Mouse (Mus musculus) 3T3-L1 (cell line): Measurements from ENCODE around the gene Bola1.
"Not testable (repeated sequence)": the region's sequence is repeated elsewhere in the genome, so short reads cannot be mapped to it uniquely, and the experiment has no call there.

Source experiments
- DNase-seq: peaks from one replicate; pipeline ENCODE4 v3.0.0-alpha.2; 2015; ENCODE audit warnings: low read depth, low spot score

Bola1 gene

DNA sequence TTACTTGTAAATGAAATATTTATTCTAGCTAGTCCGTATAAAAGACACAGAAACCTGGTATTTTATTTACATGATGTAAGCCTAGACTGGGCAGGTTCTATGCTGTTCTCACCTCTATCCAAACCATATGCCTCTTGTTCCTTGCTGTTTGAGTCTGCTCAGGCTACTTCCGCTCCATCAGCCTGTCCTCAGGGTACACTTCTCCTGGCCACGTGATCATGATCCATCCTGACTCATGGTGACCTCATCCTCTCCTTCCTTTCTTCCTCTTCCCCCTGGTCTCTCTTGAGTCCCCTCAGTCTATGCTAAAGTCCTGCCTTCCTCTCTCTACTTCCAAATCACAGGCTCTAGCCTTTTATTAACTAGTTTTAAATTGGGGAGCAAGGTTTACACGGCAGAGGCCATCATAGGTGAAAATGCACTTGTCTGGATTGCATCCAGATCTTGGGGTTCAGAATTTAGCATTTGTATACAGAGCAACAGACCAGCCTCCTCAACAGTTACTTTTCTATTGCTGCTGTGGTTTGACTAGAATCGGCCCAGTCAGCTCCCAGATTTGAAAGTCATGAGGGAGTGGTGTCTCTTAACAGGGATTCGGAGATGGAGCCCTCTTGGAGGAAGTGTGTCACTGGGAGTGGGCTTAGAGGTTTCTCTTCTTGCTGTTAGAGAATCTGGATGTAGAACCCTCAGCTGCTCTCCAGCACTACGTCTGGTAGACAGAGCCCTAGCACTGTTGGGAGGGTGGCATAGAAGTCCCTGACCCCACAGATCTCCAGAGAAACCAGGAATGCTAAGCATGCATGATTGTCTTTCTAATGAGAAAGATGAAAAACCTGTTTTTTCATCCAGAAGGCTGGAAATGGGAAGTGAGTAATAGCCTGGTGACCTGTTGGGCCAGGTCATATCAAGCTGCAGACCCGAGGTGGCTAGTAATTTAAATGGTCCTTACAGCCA lies 7.5 kb upstream of the Bola1 start:
- peak; percentile 96 for DNase-seq

DNA sequence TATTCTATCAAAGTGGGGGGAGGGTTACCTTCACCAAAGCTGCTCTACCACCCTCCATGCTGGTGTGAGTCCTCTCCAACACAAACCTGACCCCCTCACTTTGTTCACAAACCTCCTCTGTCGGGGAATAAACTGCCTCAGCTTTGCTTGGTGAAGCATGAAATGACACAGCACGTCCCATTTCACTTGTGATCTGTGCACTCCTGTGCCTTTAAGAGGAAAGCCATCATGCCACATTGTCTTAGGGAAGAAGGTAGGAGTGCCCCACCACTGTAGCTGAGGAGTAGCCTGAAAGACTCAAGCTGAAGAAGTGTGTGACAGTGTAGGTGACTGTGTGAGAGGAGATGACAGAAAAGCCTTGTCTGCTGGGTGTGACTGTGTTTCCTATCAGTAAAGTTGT lies 5.9 kb upstream of the Bola1 start:
- DNase-seq: no peak

DNA sequence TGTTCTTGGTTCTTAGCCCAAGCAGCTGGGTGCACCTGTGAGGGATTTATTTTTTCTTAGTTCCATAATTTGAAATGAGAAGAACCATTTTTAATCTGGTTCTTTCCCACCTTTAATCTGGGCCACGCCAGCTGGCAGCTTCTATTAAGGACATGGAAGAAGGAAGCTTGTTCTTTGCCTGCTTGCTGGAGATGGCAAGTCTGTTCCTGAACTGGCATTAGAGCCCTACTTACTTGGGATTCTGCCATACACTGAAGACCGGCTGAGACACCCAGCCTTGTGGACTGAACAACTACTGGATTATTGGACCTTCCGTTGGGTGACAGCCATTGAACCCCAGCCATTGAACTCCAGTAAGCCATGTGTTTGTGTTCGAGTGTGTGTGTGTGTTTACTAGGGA lies 3.3 kb upstream of the Bola1 start:
- DNase-seq: no peak

DNA sequence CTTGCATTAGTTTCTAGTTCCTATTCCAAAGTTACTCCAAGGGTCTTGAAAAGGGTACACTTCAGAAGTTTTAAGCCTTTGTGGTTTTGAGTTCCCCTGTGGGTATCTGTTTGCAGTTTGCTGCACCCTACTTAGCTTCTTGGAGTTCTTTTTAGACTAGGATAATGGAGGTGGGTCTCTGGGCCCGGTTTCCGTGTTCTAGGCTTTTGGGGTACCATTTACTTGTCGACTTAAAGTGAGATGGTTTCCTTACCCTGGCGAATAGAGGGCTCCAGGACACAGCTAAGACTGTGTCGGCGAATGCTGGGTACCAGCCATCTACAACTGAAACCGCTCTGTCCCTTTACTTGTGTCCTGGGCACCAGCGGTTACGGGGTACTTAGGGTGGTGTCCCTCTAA lies 2.1 kb upstream of the Bola1 start:
- no peak for DNase-seq

DNA sequence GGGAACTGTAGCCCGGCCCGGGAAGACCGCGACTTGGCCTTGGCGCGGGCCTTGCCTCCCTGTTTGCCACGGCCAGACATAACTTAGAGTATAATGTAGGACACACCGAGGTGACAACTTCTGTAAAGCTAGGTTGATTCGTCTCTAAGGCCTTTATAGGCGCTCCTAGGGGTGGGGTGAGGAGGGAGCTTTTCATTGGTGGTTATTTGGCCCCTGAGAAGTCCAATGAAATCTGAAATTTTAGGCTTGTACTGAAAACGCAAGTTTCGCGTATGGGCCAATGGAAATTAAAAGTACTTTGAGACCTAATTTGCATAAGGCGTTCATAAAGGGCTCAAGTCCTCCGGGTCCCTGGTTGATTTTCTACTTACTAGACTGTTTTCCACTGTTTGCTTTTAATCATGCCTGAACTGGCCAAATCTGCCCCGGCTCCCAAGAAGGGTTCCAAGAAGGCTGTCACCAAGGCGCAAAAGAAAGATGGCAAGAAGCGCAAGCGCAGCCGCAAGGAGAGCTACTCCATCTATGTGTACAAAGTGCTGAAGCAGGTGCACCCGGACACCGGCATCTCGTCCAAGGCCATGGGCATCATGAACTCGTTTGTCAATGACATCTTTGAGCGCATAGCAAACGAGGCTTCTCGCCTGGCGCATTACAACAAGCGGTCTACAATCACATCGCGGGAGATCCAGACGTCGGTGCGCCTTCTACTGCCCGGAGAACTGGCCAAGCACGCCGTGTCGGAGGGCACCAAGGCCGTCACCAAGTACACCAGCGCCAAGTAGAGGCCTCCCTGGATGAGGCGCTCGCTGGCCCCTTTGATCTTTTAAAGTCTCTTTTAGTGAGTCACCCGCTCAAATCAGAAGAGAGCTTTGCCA lies 1.5 kb upstream of the Bola1 start, which contains the start of the genes Hist2h2ac and Hist2h2be:
Gene Hist2h2ac, minus strand, starts transcription at position 116 of the 875 bp plus-strand sequence.
Gene Hist2h2be, plus strand, starts transcription at position 355 of the 875 bp plus-strand sequence.
- DNase-seq: peak; percentile 97

DNA sequence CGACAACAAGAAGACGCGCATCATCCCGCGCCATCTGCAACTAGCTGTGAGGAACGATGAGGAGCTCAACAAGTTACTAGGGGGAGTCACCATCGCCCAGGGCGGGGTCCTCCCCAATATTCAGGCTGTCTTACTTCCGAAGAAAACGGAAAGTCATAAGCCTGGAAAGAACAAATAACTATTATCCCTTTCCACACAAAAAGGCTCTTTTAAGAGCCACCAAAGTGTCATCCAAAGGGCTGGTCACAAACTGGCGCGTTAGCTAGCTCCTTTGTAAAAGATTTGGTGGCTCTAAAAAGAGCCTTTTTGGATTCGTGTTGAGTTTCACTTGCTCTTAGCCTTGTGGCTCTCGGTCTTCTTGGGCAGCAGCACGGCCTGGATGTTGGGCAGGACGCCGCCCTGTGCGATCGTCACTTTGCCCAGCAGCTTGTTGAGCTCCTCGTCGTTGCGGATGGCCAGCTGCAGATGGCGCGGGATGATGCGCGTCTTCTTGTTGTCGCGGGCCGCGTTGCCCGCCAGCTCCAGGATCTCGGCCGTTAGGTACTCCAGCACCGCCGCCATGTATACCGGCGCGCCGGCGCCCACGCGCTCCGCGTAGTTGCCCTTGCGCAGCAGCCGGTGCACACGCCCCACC lies 739 bp upstream of the Bola1 start:
- DNase-seq: peak; percentile 72

DNA sequence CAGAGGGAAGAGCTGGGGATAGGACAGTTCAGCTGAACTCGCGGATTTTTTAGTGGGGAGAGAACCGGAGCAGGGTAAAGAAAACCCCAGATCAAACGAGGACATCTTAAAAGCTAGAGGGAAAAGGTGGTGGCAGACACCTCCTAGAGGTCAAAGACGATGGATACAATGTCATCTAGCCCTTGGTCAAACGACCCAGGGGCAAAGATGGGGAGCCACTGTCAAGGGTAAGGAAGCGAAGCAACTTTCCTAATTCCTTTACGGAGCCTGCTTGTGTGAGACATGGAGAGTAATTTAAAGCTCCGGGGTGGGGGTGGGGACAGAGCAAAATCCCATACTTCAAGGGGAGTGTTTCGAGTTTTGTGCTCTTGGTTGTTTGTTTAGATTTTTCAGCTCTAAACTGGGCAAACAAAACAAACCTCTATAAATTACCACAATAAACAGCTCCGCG lies 293 bp downstream of the Bola1 start:
- no peak for DNase-seq

DNA sequence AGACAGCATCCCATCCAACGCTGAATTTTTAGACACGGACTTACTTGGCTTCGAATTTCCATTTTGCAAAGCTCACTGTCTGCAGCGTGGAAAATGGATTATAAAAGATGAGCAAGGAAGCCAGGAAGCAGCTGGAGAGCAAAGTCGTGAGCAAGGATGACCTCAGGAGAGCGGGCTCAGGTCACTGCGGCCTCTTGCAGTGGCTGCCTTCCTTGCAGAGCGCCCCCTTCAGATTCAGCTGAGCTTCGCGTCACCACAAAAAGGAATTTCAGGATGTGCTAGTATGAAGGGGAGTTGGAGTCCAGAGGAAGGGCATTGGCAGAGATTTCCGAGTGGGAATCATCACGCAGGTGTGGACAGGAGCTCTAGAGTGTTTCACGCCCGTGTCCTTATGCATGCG lies 10.3 kb downstream of the Bola1 start:
- no peak for DNase-seq

DNA sequence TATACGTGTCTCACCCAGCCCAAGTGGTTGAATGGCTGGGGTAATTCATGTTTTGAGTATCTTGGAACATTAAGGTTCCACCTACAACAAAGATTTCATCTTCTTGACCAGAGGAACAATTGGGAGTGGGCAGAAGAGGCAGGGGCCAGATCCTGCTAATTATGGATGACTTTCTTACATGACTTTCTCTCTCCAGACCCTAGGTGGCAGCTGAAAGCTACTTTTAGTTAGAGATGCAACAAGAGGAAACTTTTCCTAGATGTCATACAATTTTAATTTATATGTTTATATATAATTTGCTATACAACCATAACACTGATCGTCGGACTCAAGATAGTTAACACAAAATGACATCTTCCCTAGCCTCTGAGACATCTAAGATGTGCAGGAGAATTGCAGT lies 11.7 kb downstream of the Bola1 start:
- peak; percentile 53 for DNase-seq

DNA sequence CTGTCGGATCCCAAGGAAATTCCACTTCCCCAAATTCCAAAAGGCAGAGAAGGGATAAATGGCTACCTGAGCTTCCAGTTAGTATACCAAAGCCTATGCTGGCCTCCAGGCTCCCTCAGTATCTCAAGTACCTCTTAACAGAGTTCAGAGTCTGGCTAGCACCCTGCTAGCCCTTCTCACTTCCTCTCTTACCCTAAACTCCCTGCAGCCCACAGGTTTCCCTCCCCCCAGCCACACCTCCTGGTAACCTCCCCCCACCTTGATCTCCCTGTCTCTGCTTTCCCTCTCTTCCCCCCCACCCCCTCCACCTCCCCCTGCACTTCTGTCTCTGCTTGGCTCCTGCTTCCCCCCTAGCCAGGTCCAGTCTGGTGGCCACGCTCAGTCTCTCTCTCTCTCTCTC lies 19.8 kb downstream of the Bola1 start:
- DNase-seq: no peak

DNA sequence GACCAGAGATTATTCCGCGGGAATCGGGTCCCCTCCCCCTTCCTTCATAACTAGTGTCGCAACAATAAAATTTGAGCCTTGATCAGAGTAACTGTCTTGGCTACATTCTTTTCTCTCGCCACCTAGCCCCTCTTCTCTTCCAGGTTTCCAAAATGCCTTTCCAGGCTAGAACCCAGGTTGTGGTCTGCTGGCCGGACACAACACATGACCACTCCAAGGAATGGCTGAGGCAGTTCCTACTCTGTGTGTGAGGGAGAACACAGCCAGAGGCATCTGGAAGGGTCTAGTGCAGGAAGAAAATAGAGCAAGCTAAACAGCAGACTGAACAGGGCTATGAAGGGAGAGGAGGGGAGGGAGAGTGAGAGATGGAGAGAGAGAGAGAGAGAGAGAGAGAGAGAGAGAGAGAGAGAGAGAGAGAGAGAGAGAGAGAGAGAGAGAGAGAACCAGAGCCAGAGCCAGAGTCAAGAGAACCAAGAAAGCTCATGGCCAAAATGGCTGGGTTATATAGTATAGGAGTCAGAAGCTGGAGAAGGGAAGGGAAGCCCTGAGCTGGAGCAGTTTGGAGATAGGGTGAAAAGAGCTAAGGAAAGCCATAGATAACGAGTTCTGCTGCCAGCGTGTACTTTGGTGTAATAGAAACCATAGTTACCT lies 20.8 kb downstream of the Bola1 start:
- DNase-seq: not testable (repeated sequence)

DNA sequence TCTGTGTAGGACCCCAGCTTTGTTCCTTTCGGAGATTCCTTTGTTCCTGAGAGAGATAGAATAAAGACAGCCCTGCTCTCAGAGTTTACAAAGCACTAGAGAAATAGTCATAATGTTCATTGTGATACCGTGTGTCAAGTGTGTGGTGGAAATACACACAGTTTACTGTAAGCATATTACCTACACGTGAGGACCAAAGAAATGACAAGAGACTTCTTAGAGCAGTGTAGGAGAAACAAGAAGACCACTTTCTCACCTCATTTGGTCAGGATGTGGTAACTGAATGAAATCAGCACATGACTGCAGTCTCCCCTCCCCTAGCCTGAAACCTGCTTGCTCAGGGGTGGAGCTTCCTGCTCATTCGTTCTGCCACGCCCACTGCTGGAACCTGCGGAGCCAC lies 21.3 kb downstream of the Bola1 start:
- peak; percentile 50 for DNase-seq

DNA sequence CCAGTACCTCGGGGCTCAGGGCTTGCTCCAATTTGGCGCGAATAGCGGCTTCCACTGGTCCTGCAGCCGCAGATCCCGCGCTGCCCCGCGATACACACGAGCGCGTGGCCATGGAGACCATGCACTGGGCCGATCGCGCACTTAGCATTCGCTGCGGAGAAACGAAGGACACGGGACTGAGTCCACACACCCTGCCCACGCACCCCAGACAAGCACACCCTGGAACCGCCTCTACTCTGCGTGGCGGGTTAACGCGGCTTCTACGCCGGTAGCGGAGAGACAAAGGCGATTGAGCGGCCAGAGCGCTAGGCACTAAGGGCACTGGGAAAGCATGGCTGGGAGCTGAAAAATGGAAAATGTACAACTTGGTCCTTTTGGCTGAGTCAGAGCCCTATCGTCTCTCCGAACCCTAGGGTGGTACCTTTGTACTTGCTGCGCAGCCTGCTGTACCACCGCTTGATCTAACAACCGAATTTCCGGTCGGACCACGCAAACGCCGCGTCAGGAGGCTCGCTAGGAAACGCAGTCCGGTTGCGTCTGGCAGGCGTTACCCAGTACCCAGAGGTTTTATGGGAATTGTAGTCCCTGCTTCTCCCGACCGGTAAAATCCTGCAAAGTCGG lies 22.3 kb downstream of the Bola1 start:
- peak; percentile 95 for DNase-seq

DNA sequence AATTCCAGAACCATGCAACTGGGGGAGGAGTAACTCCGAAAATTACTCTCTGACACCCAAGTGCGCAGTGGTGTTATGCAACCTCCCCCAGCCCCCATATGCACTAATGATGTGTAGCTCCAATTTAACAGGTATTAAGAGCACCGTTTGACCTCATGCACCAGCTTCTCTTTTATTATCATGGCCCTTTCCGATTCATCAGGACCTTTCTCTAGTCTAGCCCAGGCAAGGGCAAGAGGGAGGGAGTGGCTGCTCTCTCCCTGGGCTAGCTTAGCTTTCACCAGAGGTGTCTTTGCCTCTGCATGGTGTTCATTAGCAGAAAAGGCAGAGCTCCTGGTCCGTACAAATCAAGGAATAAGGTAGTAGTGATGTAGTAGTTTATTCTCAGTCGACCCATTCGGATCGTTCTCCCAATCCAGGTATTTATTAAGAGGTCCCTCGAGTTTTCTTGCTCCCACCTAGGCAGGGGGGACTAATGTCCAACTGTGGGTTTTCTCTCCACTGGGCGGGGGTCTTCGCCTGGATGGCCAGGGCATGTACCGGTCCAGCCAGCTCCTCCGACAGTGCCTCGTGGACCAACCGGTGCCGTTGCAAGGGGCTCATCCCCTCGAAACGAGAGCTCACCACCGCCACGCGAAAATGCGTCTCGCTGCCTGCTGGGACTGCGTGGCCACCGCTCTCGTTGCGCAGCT lies 22.9 kb downstream of the Bola1 start:
- DNase-seq: no peak

DNA sequence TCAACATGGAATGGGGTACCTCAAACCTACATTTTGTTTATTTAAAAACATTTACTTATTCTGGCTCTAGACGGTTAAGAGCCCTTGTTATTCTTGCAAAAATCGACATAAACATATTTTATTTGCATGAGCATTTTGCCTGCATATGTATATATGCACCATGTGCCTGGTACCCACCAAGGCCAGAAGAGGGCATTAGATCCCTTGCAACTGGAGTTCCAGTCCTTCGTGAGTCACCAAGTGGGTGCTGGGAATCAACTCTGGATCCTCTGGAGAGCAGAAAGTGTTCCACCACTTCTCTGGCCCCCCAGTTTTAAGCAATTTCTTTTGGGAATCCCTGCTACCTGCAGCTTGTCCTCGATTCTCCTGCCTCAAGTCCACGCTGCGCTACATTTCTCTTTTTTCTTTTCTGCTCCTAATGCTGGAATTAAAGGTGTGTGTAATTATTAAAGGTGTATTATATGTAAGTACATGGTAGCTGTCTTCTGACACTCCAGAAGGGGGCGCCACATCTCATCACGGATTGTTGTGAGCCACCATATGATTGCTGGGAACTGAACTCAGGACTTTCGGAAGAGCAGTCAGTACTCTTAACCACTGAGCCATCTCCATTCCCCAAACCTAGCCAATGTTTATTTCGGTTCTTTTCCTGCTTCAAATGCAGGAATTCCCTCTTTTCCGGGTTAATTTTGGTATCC lies 23.7 kb downstream of the Bola1 start:
- no peak for DNase-seq

DNA sequence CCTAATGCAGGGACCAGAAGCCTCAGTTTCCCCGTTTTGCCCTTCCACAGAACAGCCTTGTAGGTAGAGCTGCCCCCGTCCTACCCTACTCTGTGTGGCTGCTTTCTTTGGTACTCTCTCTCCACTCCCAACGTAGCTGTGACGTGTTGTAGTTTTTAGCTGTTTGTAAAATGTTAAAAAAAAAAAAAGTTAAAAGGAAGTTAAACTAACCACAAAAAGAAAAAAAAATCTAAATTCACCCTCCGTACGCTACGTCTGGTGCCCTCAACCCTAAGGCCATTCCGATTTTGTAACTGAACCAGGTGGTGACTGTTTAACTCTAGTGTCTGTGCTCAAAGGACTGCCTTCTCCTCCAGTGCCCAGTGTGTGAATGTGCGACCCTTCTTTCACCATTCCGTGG lies 24.5 kb downstream of the Bola1 start:
- no peak for DNase-seq

DNA sequence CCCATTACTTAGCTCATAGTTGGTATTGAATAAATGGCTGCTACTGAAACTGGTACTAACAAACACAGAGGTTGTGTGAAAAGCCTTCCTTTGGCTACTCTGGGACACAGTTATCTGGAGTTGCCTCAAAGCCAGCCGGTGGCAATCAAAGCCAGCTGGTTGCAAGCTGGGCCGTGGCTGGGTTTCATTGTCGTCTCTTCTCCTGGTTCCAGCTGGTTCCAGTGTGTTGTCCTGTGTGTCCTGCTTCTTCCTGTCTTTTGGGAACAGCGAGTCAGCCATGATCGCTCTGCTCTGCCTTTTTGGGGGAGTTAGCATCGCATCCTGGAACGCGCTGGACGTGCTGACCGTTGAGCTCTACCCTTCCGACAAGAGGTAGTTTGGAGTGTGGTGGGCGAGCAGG lies 26.5 kb downstream of the Bola1 start:
- DNase-seq: no peak

DNA sequence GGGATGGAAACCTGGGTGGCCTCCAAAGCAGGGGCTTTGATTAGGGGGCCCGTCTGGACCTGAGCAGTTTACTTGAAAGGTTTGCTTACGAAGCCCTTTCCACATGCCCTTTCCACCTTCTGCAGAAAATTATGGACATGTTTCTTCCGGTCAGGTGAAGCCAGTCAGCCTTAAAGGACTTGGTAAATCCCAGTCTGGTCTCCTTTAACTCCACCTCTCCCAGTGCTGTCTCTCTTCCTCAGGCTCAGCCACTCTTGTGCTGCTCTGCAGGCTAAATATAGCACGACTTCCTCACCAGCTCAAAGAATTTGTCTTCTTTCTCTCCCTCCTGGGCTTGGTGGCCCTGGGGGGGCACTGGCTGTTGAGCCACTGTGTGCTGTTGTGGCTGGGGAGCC lies 37.1 kb downstream of the Bola1 start:
- DNase-seq: no peak

DNA sequence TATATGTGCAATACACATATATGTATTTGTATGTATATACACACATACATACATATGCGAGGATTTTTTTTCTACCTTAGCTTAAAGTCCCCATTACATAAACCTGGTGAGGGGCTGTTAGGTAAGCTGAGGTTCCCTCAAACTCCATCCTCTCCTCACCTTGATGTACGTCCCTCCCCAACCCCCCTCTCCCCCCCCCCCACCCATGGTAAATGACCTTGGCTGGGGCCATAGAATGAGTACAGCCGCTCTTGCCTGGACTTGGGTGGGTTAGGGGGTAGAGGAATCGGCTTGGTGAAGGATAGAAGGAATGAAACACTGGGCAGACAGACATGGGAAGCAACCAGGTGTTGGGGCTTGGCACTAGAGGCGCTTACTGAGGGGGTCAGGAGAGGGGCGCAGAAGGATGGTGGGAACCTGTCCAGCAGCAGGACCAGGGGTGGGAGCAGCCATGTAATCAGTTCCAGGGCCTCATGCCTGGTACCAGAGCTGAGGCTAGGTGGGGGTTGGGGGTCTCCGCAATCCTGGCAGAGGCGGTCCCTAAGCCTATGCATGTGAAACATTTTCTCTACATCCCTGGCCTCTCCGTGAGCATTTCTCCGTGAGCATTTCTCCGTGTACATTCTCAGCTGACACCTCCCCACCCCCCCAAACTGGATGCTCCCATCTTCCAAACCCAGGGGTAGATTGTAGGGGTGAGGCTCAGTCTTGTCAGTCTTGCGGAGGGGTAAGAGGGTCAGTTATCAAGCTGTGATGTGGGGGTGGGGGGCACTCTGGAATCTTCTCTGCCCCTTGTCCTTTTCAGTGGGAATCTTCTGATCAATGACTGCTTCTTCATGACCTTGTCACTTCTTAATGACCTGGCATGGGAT lies 37.8 kb downstream of the Bola1 start:
- DNase-seq: no peak
